Mouse (Mus musculus): ENCODE data around the gene Prr36. TPM values are rescaled to one million over a fixed set of nuclear protein-coding genes. Genes with fewer than 3 reads are reported as not detected.

Gene Prr36
- polyA plus RNA-seq, 1 experiment from 2014 or later: 0.47 TPM

GRCm38 (mm10) chr8:4212809-4213209 lies 4.5 kb downstream of the Prr36 start:
- Histone ChIP-seq H3K9ac (ENCODE audit: low read depth, low read length) (no peak overlapping the region; the same call in 1 of the 2 replicates), H3K9me3 (replicated peaks; ENCODE audit: control insufficient read depth, low read length) (no peaks in the 10 kb centered on the region), H3K36me3 (ENCODE audit: control insufficient read depth, insufficient read depth) (no peaks in the 10 kb centered on the region), H3K4me1 (ENCODE audit: control insufficient read depth, low read depth, low read length) (peaks cover 23% of the 10 kb centered on the region), H3K4me3 (ENCODE audit: low read depth, low read length) (peak overlapping the region; percentile 48), H3K4me2 (ENCODE audit: low read depth, low read length) (peak overlapping the region; percentile 66), H3K27me3 (ENCODE audit: control insufficient read depth, insufficient read depth, low read depth, low read length) (peaks cover 45% of the 10 kb centered on the region), H3K27ac (ENCODE audit: low read length) (peak overlapping the region; percentile 18; the same call in 1 of the 2 replicates)
- no peak for ATAC-seq (ENCODE audit: low read depth)
- WGBS (ENCODE audit: insufficient replicate concordance): 1% methylated on average over 24 of the region's 25 CpGs

GRCm38 (mm10) chr8:4211097-4211496 lies 6.2 kb downstream of the Prr36 start:
- Histone ChIP-seq H3K36me3 (ENCODE audit: control insufficient read depth, insufficient read depth) (no peaks in the 10 kb centered on the region), H3K9me3 (replicated peaks; ENCODE audit: control insufficient read depth, low read length) (no peaks in the 10 kb centered on the region), H3K27ac (ENCODE audit: low read length) (no peak overlapping the region), H3K27me3 (ENCODE audit: control insufficient read depth, insufficient read depth, low read depth, low read length) (peaks cover 33% of the 10 kb centered on the region), H3K4me1 (ENCODE audit: control insufficient read depth, low read depth, low read length) (peaks cover 27% of the 10 kb centered on the region), H3K4me2 (ENCODE audit: low read depth, low read length) (no peak overlapping the region), H3K9ac (ENCODE audit: low read depth, low read length) (no peak overlapping the region), H3K4me3 (ENCODE audit: low read depth, low read length) (no peak overlapping the region)
- no peak for ATAC-seq (ENCODE audit: low read depth)
- 65% methylated on average over 6 of the region's 6 CpGs for WGBS (ENCODE audit: insufficient replicate concordance)

- Histone ChIP-seq H3K27me3 (ENCODE audit: control insufficient read depth, insufficient read depth, low read depth, low read length) (peaks cover 21% of the 10 kb centered on the region), H3K9me3 (replicated peaks; ENCODE audit: control insufficient read depth, low read length) (no peaks in the 10 kb centered on the region), H3K36me3 (ENCODE audit: control insufficient read depth, insufficient read depth) (no peaks in the 10 kb centered on the region), H3K4me3 (ENCODE audit: low read depth, low read length) (no peak overlapping the region), H3K4me1 (ENCODE audit: control insufficient read depth, low read depth, low read length) (peaks cover 11% of the 10 kb centered on the region), H3K4me2 (ENCODE audit: low read depth, low read length) (peak overlapping the region; percentile 28; the same call in 1 of the 2 replicates), H3K27ac (ENCODE audit: low read length) (no peak overlapping the region), H3K9ac (ENCODE audit: low read depth, low read length) (no peak overlapping the region)
- ATAC-seq (ENCODE audit: low read depth): no peak
- 43% methylated on average over 2 of the region's 2 CpGs for WGBS (ENCODE audit: insufficient replicate concordance)
Measured at GRCm38 (mm10) chr8:4207016-4207350, 10.3 kb downstream of the Prr36 start.

GRCm38 (mm10) chr8:4206182-4207015 lies 10.9 kb downstream of the Prr36 start:
- Histone ChIP-seq H3K4me1 (ENCODE audit: control insufficient read depth, low read depth, low read length) (peaks cover 11% of the 10 kb centered on the region), H3K27ac (ENCODE audit: low read length) (no peak overlapping the region), H3K36me3 (ENCODE audit: control insufficient read depth, insufficient read depth) (no peaks in the 10 kb centered on the region), H3K9ac (ENCODE audit: low read depth, low read length) (no peak overlapping the region), H3K4me3 (ENCODE audit: low read depth, low read length) (peak overlapping the region; percentile 17), H3K27me3 (ENCODE audit: control insufficient read depth, insufficient read depth, low read depth, low read length) (peaks cover 21% of the 10 kb centered on the region), H3K4me2 (ENCODE audit: low read depth, low read length) (peak overlapping the region; percentile 28), H3K9me3 (replicated peaks; ENCODE audit: control insufficient read depth, low read length) (no peaks in the 10 kb centered on the region)
- WGBS (ENCODE audit: insufficient replicate concordance): 16% methylated on average over 44 of the region's 44 CpGs
- ATAC-seq (ENCODE audit: low read depth): peak; percentile 32

- H3K27me3 ChIP-seq (ENCODE audit: control insufficient read depth, insufficient read depth, low read depth, low read length): peaks cover 21% of the 10 kb centered on the region
- no peaks in the 10 kb centered on the region for H3K36me3 ChIP-seq (ENCODE audit: control insufficient read depth, insufficient read depth)
Measured at GRCm38 (mm10) chr8:4205246-4206123, 11.8 kb downstream of the Prr36 start.

GRCm38 (mm10) chr8:4201321-4201720 lies 15.9 kb downstream of the Prr36 start:
- no peaks in the 10 kb centered on the region for H3K9me3 ChIP-seq (replicated peaks; ENCODE audit: control insufficient read depth, low read length)
- H3K27me3 ChIP-seq (ENCODE audit: control insufficient read depth, insufficient read depth, low read depth, low read length): peaks cover 18% of the 10 kb centered on the region
- H3K4me3 ChIP-seq (ENCODE audit: low read depth, low read length): no peak overlapping the region
- no peak overlapping the region for H3K9ac ChIP-seq (ENCODE audit: low read depth, low read length)
- 28% methylated on average over 2 of the region's 2 CpGs for WGBS (ENCODE audit: insufficient replicate concordance)
- H3K4me1 ChIP-seq (ENCODE audit: control insufficient read depth, low read depth, low read length): peaks cover 5% of the 10 kb centered on the region
- no peak overlapping the region for H3K27ac ChIP-seq (ENCODE audit: low read length)
- H3K4me2 ChIP-seq (ENCODE audit: low read depth, low read length): no peak overlapping the region
- no peak for ATAC-seq (ENCODE audit: low read depth)
- H3K36me3 ChIP-seq (ENCODE audit: control insufficient read depth, insufficient read depth): no peaks in the 10 kb centered on the region

More at GRCm38 (mm10) chr8:4205246-4206123, 11.8 kb downstream of the Prr36 start:
- Histone ChIP-seq H3K9me3 (replicated peaks; ENCODE audit: control insufficient read depth, low read length) (no peaks in the 10 kb centered on the region), H3K27ac (ENCODE audit: low read length) (no peak overlapping the region), H3K9ac (ENCODE audit: low read depth, low read length) (no peak overlapping the region), H3K4me2 (ENCODE audit: low read depth, low read length) (peak overlapping the region; percentile 28; the same call in 1 of the 2 replicates), H3K4me3 (ENCODE audit: low read depth, low read length) (no peak overlapping the region; the same call in 1 of the 2 replicates), H3K4me1 (ENCODE audit: control insufficient read depth, low read depth, low read length) (peaks cover 11% of the 10 kb centered on the region)
- no peak for ATAC-seq (ENCODE audit: low read depth)
- WGBS (ENCODE audit: insufficient replicate concordance): 26% methylated on average over 38 of the region's 38 CpGs

GRCm38 (mm10) chr8:4193588-4193894 lies 23.7 kb downstream of the Prr36 start:
- 49% methylated on average over 7 of the region's 7 CpGs for WGBS (ENCODE audit: insufficient replicate concordance)
- ATAC-seq (ENCODE audit: low read depth): no peak
- Histone ChIP-seq H3K9me3 (replicated peaks; ENCODE audit: control insufficient read depth, low read length) (no peaks in the 10 kb centered on the region), H3K27me3 (ENCODE audit: control insufficient read depth, insufficient read depth, low read depth, low read length) (no peaks in the 10 kb centered on the region), H3K4me1 (ENCODE audit: control insufficient read depth, low read depth, low read length) (peaks cover 20% of the 10 kb centered on the region), H3K4me2 (ENCODE audit: low read depth, low read length) (no peak overlapping the region), H3K27ac (ENCODE audit: low read length) (no peak overlapping the region), H3K4me3 (ENCODE audit: low read depth, low read length) (no peak overlapping the region), H3K9ac (ENCODE audit: low read depth, low read length) (no peak overlapping the region), H3K36me3 (ENCODE audit: control insufficient read depth, insufficient read depth) (no peaks in the 10 kb centered on the region)

- no peak overlapping the region for H3K27ac ChIP-seq (ENCODE audit: low read length)
- H3K4me1 ChIP-seq (ENCODE audit: control insufficient read depth, low read depth, low read length): peaks cover 25% of the 10 kb centered on the region
- H3K27me3 ChIP-seq (ENCODE audit: control insufficient read depth, insufficient read depth, low read depth, low read length): no peaks in the 10 kb centered on the region
- no peak overlapping the region for H3K9ac ChIP-seq (ENCODE audit: low read depth, low read length)
- H3K4me3 ChIP-seq (ENCODE audit: low read depth, low read length): no peak overlapping the region
- H3K4me2 ChIP-seq (ENCODE audit: low read depth, low read length): 0 out of 2 replicates have a peak overlapping the region, but pooled peaks have one; percentile 12
- no peaks in the 10 kb centered on the region for H3K9me3 ChIP-seq (replicated peaks; ENCODE audit: control insufficient read depth, low read length)
- 14% methylated on average over 18 of the region's 18 CpGs for WGBS (ENCODE audit: insufficient replicate concordance)
- no peaks in the 10 kb centered on the region for H3K36me3 ChIP-seq (ENCODE audit: control insufficient read depth, insufficient read depth)
- ATAC-seq (ENCODE audit: low read depth): peak; percentile 55
Measured at GRCm38 (mm10) chr8:4192807-4193587, 24.3 kb downstream of the Prr36 start.

Data from liver, embryonic 16.5 days (tissue).